Mouse (Mus musculus): ENCODE data around the gene A2m.

The A2m gene

DNA sequence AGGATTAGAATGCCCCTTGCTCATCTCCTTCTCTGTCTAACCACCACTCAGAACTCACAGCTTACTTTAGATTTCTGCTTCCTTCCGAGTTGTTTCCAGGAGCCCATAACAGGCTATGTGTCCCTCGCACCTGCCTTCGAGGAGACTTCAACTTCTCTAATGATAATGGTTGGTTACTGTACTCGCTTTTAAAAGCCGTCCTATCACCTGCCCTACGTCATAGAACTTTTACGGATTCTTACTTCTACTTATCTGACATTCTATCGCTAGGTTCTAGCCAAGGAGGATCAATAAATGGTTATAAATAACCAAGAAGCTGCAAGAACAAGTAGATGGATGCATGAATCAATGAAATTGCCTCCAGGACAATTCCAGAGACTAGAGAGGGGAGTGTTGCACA lies at the start of gene A2m:
Gene A2m, plus strand, starts transcription at position 301 of the 400 bp plus-strand sequence.
- no peak for DNase-seq (ENCODE audit: low spot score)

DNA sequence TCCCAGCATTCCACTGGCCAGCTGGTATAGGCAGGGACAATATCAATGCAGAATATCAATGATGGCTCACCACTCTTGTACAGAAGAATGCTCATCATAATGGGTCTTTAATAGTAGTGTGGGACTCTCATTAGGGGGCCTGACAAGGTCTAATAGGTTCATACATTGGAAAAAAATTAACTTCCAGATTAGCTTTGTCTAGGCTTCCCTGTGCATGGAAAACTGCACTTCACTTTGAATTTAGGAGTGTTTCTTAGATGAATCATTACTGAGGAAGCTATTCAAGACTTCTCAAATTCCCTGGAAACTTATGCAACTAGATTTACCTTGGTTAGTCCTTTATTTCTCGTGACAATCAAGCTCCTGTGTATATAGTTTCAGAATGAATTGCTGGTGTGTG lies 45.0 kb upstream of the A2m start:
- no peak for DNase-seq (ENCODE audit: low spot score)

DNA sequence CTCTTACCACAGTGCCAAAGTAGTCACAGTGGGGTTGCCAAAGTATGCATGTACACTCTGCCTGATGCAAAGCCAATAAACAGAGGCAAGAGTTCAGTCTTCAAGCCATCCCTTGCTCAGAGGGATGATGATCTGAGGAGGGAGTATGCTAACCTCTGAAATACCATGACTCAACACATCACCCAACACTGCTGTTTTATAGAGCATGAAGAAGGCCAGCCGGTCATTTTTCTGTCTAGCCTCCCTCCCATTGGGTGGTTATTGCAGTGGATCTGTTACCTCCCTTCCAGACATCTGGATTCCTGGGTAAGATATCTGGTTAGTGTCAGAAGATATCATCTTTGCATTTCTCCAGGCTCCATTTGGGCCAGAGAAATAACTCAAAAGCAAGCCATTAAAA lies 34.2 kb upstream of the A2m start:
- no peak for DNase-seq (ENCODE audit: low spot score)

DNA sequence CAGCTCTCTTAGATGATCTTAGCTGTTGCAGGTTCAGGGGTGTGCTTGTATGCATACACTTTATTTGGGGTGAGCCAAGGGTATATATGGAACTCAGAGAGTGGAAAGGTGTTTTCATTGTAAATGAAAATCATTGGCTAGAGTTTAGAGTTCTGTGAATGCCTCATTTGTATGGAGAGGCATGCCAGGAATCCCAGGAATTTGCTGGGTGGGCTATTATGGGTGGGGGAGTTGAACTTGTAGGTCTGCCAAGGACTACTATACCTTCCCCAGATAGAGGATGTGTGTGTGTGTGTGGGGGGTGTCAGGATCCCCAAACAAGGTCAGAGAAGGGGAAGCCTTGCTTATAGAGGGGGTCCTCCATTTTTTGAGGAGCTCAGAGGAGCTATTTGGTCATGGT lies 27.3 kb upstream of the A2m start:
- DNase-seq (ENCODE audit: low spot score): no peak

DNA sequence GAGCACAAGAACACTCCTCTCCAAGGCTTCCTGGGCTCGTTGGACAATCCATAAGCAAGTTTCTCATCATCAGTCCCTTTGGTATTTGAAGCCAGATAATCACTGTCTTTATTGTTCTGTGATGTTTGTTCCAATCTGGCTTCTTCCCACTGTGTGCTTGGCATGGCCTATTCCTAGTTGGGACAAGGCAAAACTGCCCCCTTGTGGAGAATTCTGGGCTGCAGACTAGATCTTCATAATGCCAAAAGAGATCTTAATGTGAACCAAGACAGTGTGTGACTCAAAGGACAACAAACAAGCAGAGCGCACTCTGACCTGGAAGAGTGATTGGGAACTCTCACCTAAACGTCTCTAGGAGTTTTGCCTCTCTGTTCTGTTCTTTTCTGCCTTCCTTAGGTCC lies 23.4 kb upstream of the A2m start:
- DNase-seq (ENCODE audit: low spot score): no peak

DNA sequence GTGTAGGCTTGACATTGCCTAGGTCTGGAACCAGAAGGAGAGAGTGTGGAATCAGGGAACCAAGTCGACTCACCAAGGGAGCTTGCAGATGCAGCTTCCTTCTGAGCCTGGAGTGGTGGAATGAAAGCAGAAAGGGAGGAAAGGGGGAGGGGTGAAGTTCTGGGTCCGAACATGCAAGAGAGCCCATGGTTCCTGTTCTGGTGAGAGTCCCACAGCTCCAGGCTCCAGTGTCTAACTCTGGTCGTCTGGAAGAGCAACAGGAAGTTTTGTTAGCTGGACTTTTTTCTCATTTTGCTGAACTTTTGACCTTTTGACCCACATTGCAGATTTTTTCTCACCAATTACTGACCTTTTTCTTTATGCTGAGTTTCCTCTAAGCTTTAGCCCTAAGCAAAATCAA lies 17.7 kb upstream of the A2m start:
- no peak for DNase-seq (ENCODE audit: low spot score)

DNA sequence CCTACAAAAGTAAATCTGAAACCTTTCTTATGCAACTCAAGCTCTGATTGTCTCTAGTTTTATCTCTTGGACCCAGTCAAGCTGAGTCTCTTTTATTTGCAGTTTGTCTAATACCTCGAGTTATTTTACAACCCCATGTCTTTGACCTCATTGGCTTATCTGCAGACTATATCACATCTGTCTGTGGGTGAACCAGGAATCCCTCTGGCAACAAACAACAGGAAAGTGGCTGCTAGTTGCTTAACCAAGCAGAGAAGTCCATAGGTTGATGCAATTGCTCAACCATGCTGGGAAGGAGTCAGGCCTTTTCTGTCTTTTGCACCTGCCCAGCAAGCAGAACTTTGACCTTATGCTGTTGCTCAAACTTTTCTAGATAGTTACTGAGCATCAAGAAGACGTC lies 12.7 kb upstream of the A2m start:
- DNase-seq (ENCODE audit: low spot score): no peak

DNA sequence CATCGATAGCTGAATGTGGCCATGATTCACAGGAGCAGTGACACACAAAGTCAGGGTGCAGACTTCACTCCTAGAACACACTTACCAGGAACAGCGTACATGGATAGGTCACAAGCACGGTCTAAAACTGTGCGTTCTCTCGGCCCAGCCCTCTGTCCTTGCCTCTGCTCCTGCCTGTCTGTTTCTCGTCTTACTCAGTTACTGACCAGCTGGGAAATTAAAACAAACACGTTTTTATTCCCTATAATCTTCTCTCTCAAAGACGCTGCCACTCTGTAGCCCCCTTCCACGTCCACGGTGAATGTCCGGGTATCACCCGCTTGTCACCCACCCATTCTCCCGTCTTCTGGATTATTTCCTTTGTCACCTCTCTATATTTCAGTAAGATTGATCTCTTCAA lies 656 bp upstream of the A2m start:
- DNase-seq (ENCODE audit: low spot score): no peak

DNA sequence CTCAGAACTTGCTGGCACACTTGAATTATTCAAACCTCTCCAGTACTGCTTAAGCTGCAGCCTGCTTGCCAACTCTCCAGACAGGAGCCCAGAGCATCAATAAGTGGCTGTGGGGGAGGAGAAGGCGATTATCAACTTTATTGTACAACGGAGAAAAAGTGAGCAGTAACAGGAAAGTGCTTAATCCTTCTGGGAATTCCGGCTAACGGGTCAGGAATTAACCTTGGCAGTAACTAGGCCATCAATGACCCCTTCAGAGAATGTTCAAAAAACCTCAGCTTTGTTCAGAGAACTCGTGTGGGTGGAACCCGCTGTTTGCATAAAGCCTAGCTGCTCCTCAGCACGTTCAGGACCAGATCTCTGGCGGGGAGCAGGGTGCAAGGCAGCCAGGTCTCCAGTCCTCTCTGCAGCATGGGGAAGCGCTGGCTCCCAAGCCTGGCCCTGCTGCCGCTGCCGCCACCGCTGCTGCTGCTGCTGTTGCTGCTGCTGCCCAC lies 749 bp downstream of the A2m start:
- no peak for DNase-seq (ENCODE audit: low spot score)

DNA sequence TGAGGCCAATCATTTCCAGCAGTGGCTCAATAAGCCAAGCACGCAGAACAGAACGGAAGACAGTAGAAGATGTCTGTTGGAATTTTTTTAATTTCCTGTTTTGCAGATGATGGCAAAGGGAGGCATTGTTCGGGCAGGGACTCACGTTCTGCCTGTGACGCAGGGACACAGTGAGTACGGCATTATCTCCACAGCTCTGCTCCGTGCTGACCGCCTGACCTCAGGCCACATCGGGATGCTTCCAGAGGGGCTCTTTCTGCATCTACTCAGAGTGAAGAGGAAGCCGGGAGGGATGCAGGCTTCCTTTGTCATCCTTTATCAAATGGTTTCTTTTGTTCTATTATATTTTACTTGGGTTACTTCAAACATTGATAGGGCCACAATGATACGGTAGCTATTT lies 13.3 kb downstream of the A2m start:
- no peak for DNase-seq (ENCODE audit: low spot score)
